Mouse (Mus musculus): Measurements from ENCODE around the gene Rnf126. TPM values are rescaled to one million over a fixed set of nuclear protein-coding genes. Genes with fewer than 3 reads are reported as not detected.

Rnf126 gene
- polyA plus RNA-seq, 1 experiment from 2014 or later: 92.3 TPM

DNA sequence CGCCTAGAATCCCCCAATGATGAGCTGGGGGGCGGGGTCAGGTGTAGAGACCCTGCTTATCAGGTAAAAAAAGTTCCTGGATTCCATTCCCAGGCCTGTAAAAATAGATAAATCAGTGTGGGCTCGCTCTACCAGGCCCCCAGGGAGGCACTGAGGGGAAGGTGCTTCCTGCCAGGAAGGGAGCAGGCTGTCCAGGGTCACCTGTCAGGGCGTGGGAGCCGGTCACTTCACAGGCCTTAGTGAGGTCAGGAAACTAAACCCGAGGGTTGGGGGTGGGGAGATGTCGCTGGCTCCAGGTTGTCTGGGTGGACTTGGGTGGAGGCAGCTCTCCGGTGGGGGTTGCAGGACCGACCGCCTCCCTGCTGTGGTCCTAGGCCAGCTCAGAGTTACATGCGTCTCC lies 38.9 kb upstream of the Rnf126 start:
- no peak for ATAC-seq
- Histone ChIP-seq H3K9ac (ENCODE audit: low read depth, low read length) (no peak overlapping the region), H3K4me2 (ENCODE audit: low read length) (no peak overlapping the region), H3K4me3 (ENCODE audit: low read depth, low read length) (no peak overlapping the region), H3K36me3 (ENCODE audit: control insufficient read depth, insufficient read depth, low read length) (peaks cover 12% of the 10 kb centered on the region), H3K27ac (ENCODE audit: low read length) (peak overlapping the region; percentile 28; the same call in 1 of the 2 replicates), H3K9me3 (replicated peaks; ENCODE audit: control insufficient read depth, low read length, poor library complexity, severe bottlenecking) (no peaks in the 10 kb centered on the region), H3K27me3 (ENCODE audit: control insufficient read depth, insufficient read depth, low read depth, low read length) (no peaks in the 10 kb centered on the region), H3K4me1 (ENCODE audit: control insufficient read depth, insufficient read depth, low read length) (peaks cover 40% of the 10 kb centered on the region)
- 78% methylated on average over 11 of the region's 11 CpGs for WGBS

GRCm38 (mm10) chr10:79803716-79804323 lies 37.1 kb upstream of the Rnf126 start:
- H3K36me3 ChIP-seq (ENCODE audit: control insufficient read depth, insufficient read depth, low read length): peaks cover 6% of the 10 kb centered on the region
- H3K4me1 ChIP-seq (ENCODE audit: control insufficient read depth, insufficient read depth, low read length): peaks cover 40% of the 10 kb centered on the region
- peak; percentile 89 for ATAC-seq
- 2% methylated on average over 29 of the region's 29 CpGs for WGBS
- H3K27me3 ChIP-seq (ENCODE audit: control insufficient read depth, insufficient read depth, low read depth, low read length): no peaks in the 10 kb centered on the region
- peak overlapping the region; percentile 13 for H3K4me3 ChIP-seq (ENCODE audit: low read depth, low read length)
- peak overlapping the region; percentile 84 for H3K27ac ChIP-seq (ENCODE audit: low read length)
- no peaks in the 10 kb centered on the region for H3K9me3 ChIP-seq (replicated peaks; ENCODE audit: control insufficient read depth, low read length, poor library complexity, severe bottlenecking)
- peak overlapping the region; percentile 54 for H3K4me2 ChIP-seq (ENCODE audit: low read length)
- H3K9ac ChIP-seq (ENCODE audit: low read depth, low read length): peak overlapping the region; percentile 32; the same call in 1 of the 2 replicates

DNA sequence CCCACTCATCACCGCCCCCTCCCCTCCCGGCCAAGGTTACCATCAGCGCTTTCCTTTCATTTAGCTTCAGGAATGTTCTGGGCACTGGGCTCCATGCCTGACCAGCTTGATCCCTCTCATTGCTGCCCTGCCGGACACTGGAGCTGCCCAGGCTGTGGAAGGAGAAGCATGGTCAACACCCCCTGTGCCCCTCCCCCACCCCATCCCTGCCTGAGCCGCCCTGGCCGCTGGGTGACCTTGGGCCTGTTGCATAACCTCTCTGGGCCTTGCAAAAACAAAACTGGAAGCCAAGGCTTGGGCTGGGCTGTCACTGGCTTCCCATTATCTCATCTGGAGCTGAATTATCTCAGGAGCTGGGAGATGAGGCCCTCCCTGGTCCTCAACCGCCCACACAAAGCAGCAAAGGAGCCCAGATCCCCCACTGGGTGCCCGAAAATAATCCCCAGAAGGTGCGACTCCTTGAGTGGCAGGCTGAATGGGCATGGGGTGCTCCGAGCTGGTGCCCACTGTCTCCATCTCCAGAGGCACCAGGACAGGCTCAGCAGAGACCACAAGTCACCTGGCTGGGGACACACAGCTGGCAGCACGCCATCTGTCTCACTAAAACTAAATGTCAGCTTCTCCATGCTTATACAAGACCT lies 35.7 kb upstream of the Rnf126 start:
- no peak for ATAC-seq
- Histone ChIP-seq H3K27me3 (ENCODE audit: control insufficient read depth, insufficient read depth, low read depth, low read length) (no peaks in the 10 kb centered on the region), H3K4me1 (ENCODE audit: control insufficient read depth, insufficient read depth, low read length) (peaks cover 43% of the 10 kb centered on the region), H3K9ac (ENCODE audit: low read depth, low read length) (peak overlapping the region; percentile 32), H3K4me2 (ENCODE audit: low read length) (peak overlapping the region; percentile 21; the same call in 1 of the 2 replicates), H3K4me3 (ENCODE audit: low read depth, low read length) (no peak overlapping the region), H3K36me3 (ENCODE audit: control insufficient read depth, insufficient read depth, low read length) (no peaks in the 10 kb centered on the region), H3K27ac (ENCODE audit: low read length) (peak overlapping the region; percentile 84), H3K9me3 (replicated peaks; ENCODE audit: control insufficient read depth, low read length, poor library complexity, severe bottlenecking) (no peaks in the 10 kb centered on the region)
- 31% methylated on average over 11 of the region's 11 CpGs for WGBS

DNA sequence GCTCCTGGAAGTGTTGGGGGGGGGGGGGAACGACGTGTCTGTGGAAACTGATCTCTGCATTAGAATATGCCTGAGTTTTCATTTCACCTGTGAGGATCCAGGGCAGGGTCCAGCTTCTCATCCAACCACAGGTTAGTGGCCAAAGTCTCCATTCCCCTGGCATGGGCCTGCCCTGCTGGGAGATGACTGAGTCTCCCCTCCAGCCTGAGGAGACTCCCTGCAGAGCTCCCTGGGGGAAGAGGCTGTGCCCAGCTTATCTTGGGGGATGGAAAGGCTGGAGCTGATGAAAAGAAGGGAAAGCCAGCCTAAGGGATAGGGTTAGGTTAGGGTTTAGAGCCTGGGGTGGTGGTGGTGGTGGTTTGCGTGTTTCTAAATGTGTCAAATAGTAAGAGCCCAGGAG lies 35.1 kb upstream of the Rnf126 start:
- H3K9ac ChIP-seq (ENCODE audit: low read depth, low read length): peak overlapping the region; percentile 32; the same call in 1 of the 2 replicates
- H3K9me3 ChIP-seq (replicated peaks; ENCODE audit: control insufficient read depth, low read length, poor library complexity, severe bottlenecking): no peaks in the 10 kb centered on the region
- peak overlapping the region; percentile 84 for H3K27ac ChIP-seq (ENCODE audit: low read length)
- H3K4me1 ChIP-seq (ENCODE audit: control insufficient read depth, insufficient read depth, low read length): peaks cover 48% of the 10 kb centered on the region
- H3K36me3 ChIP-seq (ENCODE audit: control insufficient read depth, insufficient read depth, low read length): no peaks in the 10 kb centered on the region
- peak overlapping the region; percentile 21; the same call in 1 of the 2 replicates for H3K4me2 ChIP-seq (ENCODE audit: low read length)
- ATAC-seq: no peak
- no peaks in the 10 kb centered on the region for H3K27me3 ChIP-seq (ENCODE audit: control insufficient read depth, insufficient read depth, low read depth, low read length)
- H3K4me3 ChIP-seq (ENCODE audit: low read depth, low read length): no peak overlapping the region
- WGBS: 21% methylated on average over 2 of the region's 3 CpGs

- Histone ChIP-seq H3K4me1 (ENCODE audit: control insufficient read depth, insufficient read depth, low read length) (peaks cover 51% of the 10 kb centered on the region), H3K27ac (ENCODE audit: low read length) (no peak overlapping the region), H3K27me3 (ENCODE audit: control insufficient read depth, insufficient read depth, low read depth, low read length) (no peaks in the 10 kb centered on the region), H3K9ac (ENCODE audit: low read depth, low read length) (no peak overlapping the region), H3K9me3 (replicated peaks; ENCODE audit: control insufficient read depth, low read length, poor library complexity, severe bottlenecking) (no peaks in the 10 kb centered on the region), H3K4me2 (ENCODE audit: low read length) (no peak overlapping the region), H3K4me3 (ENCODE audit: low read depth, low read length) (no peak overlapping the region), H3K36me3 (ENCODE audit: control insufficient read depth, insufficient read depth, low read length) (no peaks in the 10 kb centered on the region)
- WGBS: 83% methylated on average over 11 of the region's 11 CpGs
- no peak for ATAC-seq
Observed at GRCm38 (mm10) chr10:79800508-79800907, 33.8 kb upstream of the Rnf126 start.

GRCm38 (mm10) chr10:79798289-79798928 lies 31.7 kb upstream of the Rnf126 start:
- WGBS: 94% methylated on average over 12 of the region's 12 CpGs
- no peak overlapping the region for H3K4me2 ChIP-seq (ENCODE audit: low read length)
- H3K4me1 ChIP-seq (ENCODE audit: control insufficient read depth, insufficient read depth, low read length): peaks cover 41% of the 10 kb centered on the region

DNA sequence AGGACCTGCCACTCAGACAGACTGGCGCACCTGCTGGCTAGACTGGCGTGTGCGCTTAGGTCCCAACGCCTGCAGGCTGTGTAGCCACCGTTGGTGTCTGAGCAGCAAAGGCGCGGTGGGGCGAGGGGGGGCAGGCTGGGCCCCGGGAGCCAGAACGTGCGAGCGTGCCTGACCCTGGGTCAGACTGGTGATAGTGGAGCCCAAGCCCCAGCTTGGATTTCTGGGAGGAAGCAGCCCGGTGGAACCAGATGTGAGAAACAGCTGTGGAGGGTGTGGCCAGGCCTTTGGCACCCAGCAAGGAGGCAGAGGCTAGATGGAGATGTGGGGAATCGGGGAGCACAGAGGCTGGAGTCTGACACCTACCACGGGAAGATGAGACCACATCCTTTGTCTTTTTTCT lies 30.6 kb upstream of the Rnf126 start:
- Histone ChIP-seq H3K27ac (ENCODE audit: low read length) (no peak overlapping the region), H3K27me3 (ENCODE audit: control insufficient read depth, insufficient read depth, low read depth, low read length) (no peaks in the 10 kb centered on the region), H3K36me3 (ENCODE audit: control insufficient read depth, insufficient read depth, low read length) (no peaks in the 10 kb centered on the region), H3K4me3 (ENCODE audit: low read depth, low read length) (no peak overlapping the region), H3K4me2 (ENCODE audit: low read length) (peak overlapping the region; percentile 33), H3K9ac (ENCODE audit: low read depth, low read length) (peak overlapping the region; percentile 33; the same call in 1 of the 2 replicates), H3K9me3 (replicated peaks; ENCODE audit: control insufficient read depth, low read length, poor library complexity, severe bottlenecking) (no peaks in the 10 kb centered on the region), H3K4me1 (ENCODE audit: control insufficient read depth, insufficient read depth, low read length) (peaks cover 30% of the 10 kb centered on the region)
- ATAC-seq: no peak
- WGBS: 45% methylated on average over 15 of the region's 15 CpGs

More at GRCm38 (mm10) chr10:79798289-79798928, 31.7 kb upstream of the Rnf126 start:
- no peaks in the 10 kb centered on the region for H3K27me3 ChIP-seq (ENCODE audit: control insufficient read depth, insufficient read depth, low read depth, low read length)
- no peak for ATAC-seq
- H3K9me3 ChIP-seq (replicated peaks; ENCODE audit: control insufficient read depth, low read length, poor library complexity, severe bottlenecking): no peaks in the 10 kb centered on the region
- no peak overlapping the region for H3K4me3 ChIP-seq (ENCODE audit: low read depth, low read length)
- H3K9ac ChIP-seq (ENCODE audit: low read depth, low read length): no peak overlapping the region
- H3K27ac ChIP-seq (ENCODE audit: low read length): no peak overlapping the region
- H3K36me3 ChIP-seq (ENCODE audit: control insufficient read depth, insufficient read depth, low read length): no peaks in the 10 kb centered on the region

GRCm38 (mm10) chr10:79795905-79796304 lies 29.2 kb upstream of the Rnf126 start:
- Histone ChIP-seq H3K9me3 (replicated peaks; ENCODE audit: control insufficient read depth, low read length, poor library complexity, severe bottlenecking) (no peaks in the 10 kb centered on the region), H3K9ac (ENCODE audit: low read depth, low read length) (no peak overlapping the region), H3K4me2 (ENCODE audit: low read length) (no peak overlapping the region), H3K27ac (ENCODE audit: low read length) (no peak overlapping the region), H3K4me1 (ENCODE audit: control insufficient read depth, insufficient read depth, low read length) (peaks cover 20% of the 10 kb centered on the region), H3K4me3 (ENCODE audit: low read depth, low read length) (no peak overlapping the region), H3K27me3 (ENCODE audit: control insufficient read depth, insufficient read depth, low read depth, low read length) (no peaks in the 10 kb centered on the region), H3K36me3 (ENCODE audit: control insufficient read depth, insufficient read depth, low read length) (no peaks in the 10 kb centered on the region)
- no peak for ATAC-seq
- WGBS: 96% methylated on average over 3 of the region's 3 CpGs

GRCm38 (mm10) chr10:79794491-79794931 lies 27.8 kb upstream of the Rnf126 start:
- 2% methylated on average over 10 of the region's 10 CpGs for WGBS
- peak overlapping the region; percentile 80 for H3K4me3 ChIP-seq (ENCODE audit: low read depth, low read length)
- H3K4me2 ChIP-seq (ENCODE audit: low read length): peak overlapping the region; percentile 97
- peak overlapping the region; percentile 98 for H3K9ac ChIP-seq (ENCODE audit: low read depth, low read length)
- H3K27me3 ChIP-seq (ENCODE audit: control insufficient read depth, insufficient read depth, low read depth, low read length): no peaks in the 10 kb centered on the region; the same call in 1 of the 2 replicates
- H3K27ac ChIP-seq (ENCODE audit: low read length): peak overlapping the region; percentile 91
- ATAC-seq: peak; percentile 15
- H3K9me3 ChIP-seq (replicated peaks; ENCODE audit: control insufficient read depth, low read length, poor library complexity, severe bottlenecking): no peaks in the 10 kb centered on the region
- H3K4me1 ChIP-seq (ENCODE audit: control insufficient read depth, insufficient read depth, low read length): peaks cover 20% of the 10 kb centered on the region
- no peaks in the 10 kb centered on the region for H3K36me3 ChIP-seq (ENCODE audit: control insufficient read depth, insufficient read depth, low read length)

Data from midbrain, embryonic 16.5 days (tissue).